Mouse (Mus musculus): ENCODE results near the gene Pde6d. TPM values are rescaled to one million over a fixed set of nuclear protein-coding genes. Genes with fewer than 3 reads are reported as not detected.

The Pde6d gene
- polyA plus RNA-seq, 1 experiment from 2014 or later: 75.8 TPM

- no peaks in the 10 kb centered on the region for H3K27me3 ChIP-seq
- H3K4me3 ChIP-seq: peak overlapping the region; percentile 7; the same call in 1 of the 2 replicates
- peak overlapping the region; percentile 46 for H3K4me2 ChIP-seq (replicated peaks)
- peaks cover 32% of the 10 kb centered on the region for H3K4me1 ChIP-seq
- no peak overlapping the region; the same call in 1 of the 2 replicates for H3K27ac ChIP-seq
- no peak for ATAC-seq (ENCODE audit: low FRiP score, low read depth)
- no peaks in the 10 kb centered on the region for H3K9me3 ChIP-seq
- H3K9ac ChIP-seq: peak overlapping the region; percentile 50; the same call in 1 of the 2 replicates
- H3K36me3 ChIP-seq: peaks cover 35% of the 10 kb centered on the region
- WGBS: 11% methylated on average over 4 of the region's 4 CpGs
Measured at GRCm38 (mm10) chr1:86530871-86531546, 51.4 kb downstream of the Pde6d start.

- H3K27ac ChIP-seq: no peak overlapping the region
- peak overlapping the region; percentile 96 for H3K4me2 ChIP-seq (replicated peaks)
- 21% methylated on average over 4 of the region's 4 CpGs for WGBS
- H3K9me3 ChIP-seq: no peaks in the 10 kb centered on the region
- H3K4me3 ChIP-seq: peak overlapping the region; percentile 96
- peak overlapping the region; percentile 100 for H3K9ac ChIP-seq
- peaks cover 36% of the 10 kb centered on the region for H3K4me1 ChIP-seq
- no peak for ATAC-seq (ENCODE audit: low FRiP score, low read depth)
- peaks cover 35% of the 10 kb centered on the region for H3K36me3 ChIP-seq
- no peaks in the 10 kb centered on the region for H3K27me3 ChIP-seq
Measured at GRCm38 (mm10) chr1:86529590-86529989, 52.8 kb downstream of the Pde6d start.

GRCm38 (mm10) chr1:86528571-86529180, 53.8 kb downstream of the Pde6d start:
- WGBS: 0% methylated on average over 15 of the region's 15 CpGs
- ATAC-seq (ENCODE audit: low FRiP score, low read depth): no peak

GRCm38 (mm10) chr1:86527599-86528486, 54.6 kb downstream of the Pde6d start:
- ATAC-seq (ENCODE audit: low FRiP score, low read depth): 0 out of 2 replicates have a peak, but pooled peaks have one; percentile 0
- Histone ChIP-seq H3K4me2 (replicated peaks) (peak overlapping the region; percentile 96), H3K9ac (peak overlapping the region; percentile 100), H3K4me1 (peaks cover 51% of the 10 kb centered on the region), H3K4me3 (peak overlapping the region; percentile 96), H3K27me3 (no peaks in the 10 kb centered on the region), H3K27ac (peak overlapping the region; percentile 97), H3K9me3 (no peaks in the 10 kb centered on the region), H3K36me3 (peaks cover 25% of the 10 kb centered on the region)
- under 1% methylated on average over 85 of the region's 89 CpGs for WGBS

More at GRCm38 (mm10) chr1:86528571-86529180, 53.8 kb downstream of the Pde6d start:
- Histone ChIP-seq H3K27ac (peak overlapping the region; percentile 97), H3K27me3 (no peaks in the 10 kb centered on the region), H3K9ac (peak overlapping the region; percentile 100), H3K36me3 (peaks cover 33% of the 10 kb centered on the region), H3K4me2 (replicated peaks) (peak overlapping the region; percentile 96), H3K4me1 (peaks cover 45% of the 10 kb centered on the region), H3K9me3 (no peaks in the 10 kb centered on the region), H3K4me3 (peak overlapping the region; percentile 96)

- peaks cover 52% of the 10 kb centered on the region for H3K4me1 ChIP-seq
- H3K27me3 ChIP-seq: no peaks in the 10 kb centered on the region
- no peaks in the 10 kb centered on the region for H3K9me3 ChIP-seq
- under 1% methylated on average over 109 of the region's 111 CpGs for WGBS
- no peak; the same call in 1 of the 2 replicates for ATAC-seq (ENCODE audit: low FRiP score, low read depth)
- H3K36me3 ChIP-seq: peaks cover 25% of the 10 kb centered on the region
- H3K4me2 ChIP-seq (replicated peaks): peak overlapping the region; percentile 96
- H3K9ac ChIP-seq: peak overlapping the region; percentile 100
- peak overlapping the region; percentile 96 for H3K4me3 ChIP-seq
- H3K27ac ChIP-seq: peak overlapping the region; percentile 97
Measured at GRCm38 (mm10) chr1:86526789-86527598, 55.4 kb downstream of the Pde6d start.

DNA sequence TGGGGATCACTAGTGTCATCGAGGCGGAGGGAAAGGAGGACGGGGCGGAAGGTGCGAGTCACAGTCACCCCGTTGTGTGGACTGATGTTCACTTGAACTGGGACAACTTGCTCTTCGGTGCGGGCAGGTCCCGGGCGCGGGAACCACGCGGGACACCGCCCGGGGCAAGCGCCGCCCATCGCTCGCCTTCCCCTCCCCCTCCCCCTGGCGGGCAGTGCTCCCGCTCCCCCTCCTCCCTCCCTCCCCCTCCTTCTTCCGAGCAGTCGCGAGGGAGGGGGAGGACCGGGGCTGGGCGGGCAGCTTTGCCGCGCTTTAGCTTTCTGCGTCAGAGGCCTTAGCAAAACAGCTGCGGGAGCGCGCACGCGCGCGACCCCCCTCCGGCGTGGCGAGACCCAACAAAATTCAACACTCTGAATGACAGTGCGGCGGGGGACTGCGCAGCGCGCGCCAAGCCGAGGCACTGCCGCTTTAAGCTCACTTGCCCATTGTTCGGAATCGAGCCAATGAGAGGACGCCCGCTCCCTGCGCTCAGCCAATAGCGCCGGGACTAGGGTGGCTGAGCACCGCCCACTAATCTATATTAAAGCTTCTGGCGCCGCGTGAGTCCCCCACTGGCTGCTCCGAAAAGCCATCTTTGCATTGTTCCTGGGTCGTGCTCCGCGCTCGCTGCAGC, 56.2 kb downstream of the Pde6d start, which contains the start of gene Ptma:
Gene Ptma (plus strand): TSS at position 611 of the 673 bp plus-strand sequence.
- H3K4me1 ChIP-seq: peaks cover 50% of the 10 kb centered on the region
- H3K27me3 ChIP-seq: no peaks in the 10 kb centered on the region
- H3K9me3 ChIP-seq: no peaks in the 10 kb centered on the region
- H3K9ac ChIP-seq: peak within 1 kb of the TSS; percentile 100
- H3K4me2 ChIP-seq (replicated peaks): peak within 1 kb of the TSS; percentile 96
- WGBS: 0% methylated on average over 47 of the region's 63 CpGs
- peak within 1 kb of the TSS; percentile 96 for H3K4me3 ChIP-seq
- H3K27ac ChIP-seq: peak within 1 kb of the TSS; percentile 100
- ATAC-seq (ENCODE audit: low FRiP score, low read depth): peak; percentile 94
- H3K36me3 ChIP-seq: peaks cover 20% of the 10 kb centered on the region

DNA sequence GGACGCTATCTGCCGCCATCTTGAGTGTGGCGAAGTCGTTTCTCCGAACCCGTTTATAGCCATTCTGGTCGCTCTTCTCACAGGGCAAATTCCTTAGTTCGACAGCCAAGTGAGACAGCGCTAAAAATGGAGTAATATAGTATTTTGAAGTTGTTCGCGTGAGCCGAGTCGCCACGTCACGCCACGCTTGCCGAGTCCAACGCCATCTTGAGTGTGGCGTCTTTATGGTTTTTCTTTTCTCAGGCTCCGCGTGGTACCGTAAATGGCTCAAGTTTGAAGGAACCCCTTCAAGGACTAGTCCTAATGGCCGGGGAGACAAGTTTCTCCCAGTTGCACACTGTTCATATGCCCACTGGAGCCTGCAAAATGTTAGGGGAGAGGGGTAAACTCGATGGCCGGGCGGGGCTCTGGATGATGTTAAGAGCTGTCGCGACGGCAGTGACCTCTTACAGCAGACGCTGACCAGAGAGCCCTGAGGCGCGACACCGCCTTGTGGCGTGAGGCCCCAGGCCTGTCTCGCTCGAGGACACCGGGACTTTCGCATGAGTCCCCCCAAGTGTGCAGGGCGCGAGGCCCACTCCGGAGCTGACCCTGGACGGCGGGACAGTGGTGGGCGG, 56.8 kb downstream of the Pde6d start:
- WGBS: under 1% methylated on average over 44 of the region's 44 CpGs
- peak; percentile 6 for ATAC-seq (ENCODE audit: low FRiP score, low read depth)
- Histone ChIP-seq H3K4me3 (peak overlapping the region; percentile 96), H3K4me1 (peaks cover 43% of the 10 kb centered on the region), H3K27me3 (no peaks in the 10 kb centered on the region), H3K9me3 (no peaks in the 10 kb centered on the region), H3K27ac (peak overlapping the region; percentile 100), H3K36me3 (peaks cover 14% of the 10 kb centered on the region), H3K9ac (peak overlapping the region; percentile 96), H3K4me2 (replicated peaks) (peak overlapping the region; percentile 93)

GRCm38 (mm10) chr1:86524619-86525498, 57.6 kb downstream of the Pde6d start:
- H3K4me2 ChIP-seq (replicated peaks): peak overlapping the region; percentile 93
- H3K4me3 ChIP-seq: peak overlapping the region; percentile 96

GRCm38 (mm10) chr1:86523776-86524618, 58.4 kb downstream of the Pde6d start:
- H3K4me3 ChIP-seq: peak overlapping the region; percentile 96; the same call in 1 of the 2 replicates
- peaks cover 34% of the 10 kb centered on the region for H3K4me1 ChIP-seq
- ATAC-seq (ENCODE audit: low FRiP score, low read depth): no peak
- H3K27me3 ChIP-seq: no peaks in the 10 kb centered on the region
- 81% methylated on average over 8 of the region's 8 CpGs for WGBS
- H3K9ac ChIP-seq: peak overlapping the region; percentile 82
- peaks cover 5% of the 10 kb centered on the region for H3K36me3 ChIP-seq
- no peaks in the 10 kb centered on the region for H3K9me3 ChIP-seq
- H3K4me2 ChIP-seq (replicated peaks): peak overlapping the region; percentile 93
- peak overlapping the region; percentile 100 for H3K27ac ChIP-seq

More at GRCm38 (mm10) chr1:86524619-86525498, 57.6 kb downstream of the Pde6d start:
- H3K27ac ChIP-seq: peak overlapping the region; percentile 100
- peak overlapping the region; percentile 96 for H3K9ac ChIP-seq
- H3K36me3 ChIP-seq: peaks cover 13% of the 10 kb centered on the region
- no peaks in the 10 kb centered on the region for H3K27me3 ChIP-seq
- 1% methylated on average over 53 of the region's 53 CpGs for WGBS
- no peaks in the 10 kb centered on the region for H3K9me3 ChIP-seq
- H3K4me1 ChIP-seq: peaks cover 42% of the 10 kb centered on the region
- ATAC-seq (ENCODE audit: low FRiP score, low read depth): peak; percentile 75
